Mouse (Mus musculus) liver, embryonic 14.5 days (tissue): ENCODE measurements around the gene Nrxn1.

Experiments used
- CTCF ChIP-seq: IDR thresholded peaks from 2 replicates; pipeline ENCODE4 v1.5.1; 2016; ENCODE audit warnings: antibody characterized with exemption, low read depth, control low read depth
- EP300 ChIP-seq: IDR thresholded peaks from 2 replicates; pipeline ENCODE4 v1.6.1; 2016; ENCODE audit warnings: antibody characterized with exemption, low read depth

DNA sequence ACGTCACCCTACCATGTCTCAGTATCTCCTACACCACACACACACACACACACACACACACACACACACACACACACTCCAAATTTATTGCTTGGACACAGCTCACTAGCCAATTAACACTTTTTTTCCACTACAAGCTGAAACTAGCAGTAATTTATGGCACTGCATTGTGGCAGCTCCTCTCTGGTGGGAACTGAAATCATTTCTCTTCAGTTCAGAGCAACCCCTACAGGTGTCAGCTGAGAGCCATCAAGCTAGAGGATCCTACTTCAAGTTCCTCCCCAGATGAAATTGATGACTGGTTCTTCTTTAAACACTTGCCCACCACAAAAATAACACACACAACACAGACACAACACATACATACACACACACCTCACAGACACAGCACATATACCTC is 2.2 kb downstream of the Nrxn1 start:
- TF ChIP-seq CTCF (no peak), EP300 (no peak)
